Mouse (Mus musculus) G1E (cell line): ENCODE measurements around the gene Gm14597.
"Not testable (repeated sequence)": the region's sequence is repeated elsewhere in the genome, so short reads cannot be mapped to it uniquely, and the experiment has no call there.

ENCODE experiments used
- CTCF ChIP-seq: IDR thresholded peaks from 2 replicates; pipeline ENCODE4 v1.5.1; 2012; ENCODE audit warnings: low read depth, low read length, inconsistent platforms, mixed read lengths
- GATA1 ChIP-seq: IDR thresholded peaks from 2 replicates; pipeline ENCODE4 v1.6.1; 2012; ENCODE audit warnings: borderline replicate concordance, low read length, inconsistent platforms, mixed read lengths
- GATA2 ChIP-seq: IDR thresholded peaks from 2 replicates; pipeline ENCODE4 v1.6.1; 2012; ENCODE audit warnings: low read depth, low read length, inconsistent platforms, borderline replicate concordance

GRCm38 (mm10) chrX:53581407-53581806 lies 27.4 kb downstream of the Gm14597 start:
- TF ChIP-seq CTCF, GATA2, GATA1: not testable (repeated sequence)
